20 mouse cellular contexts compared by ENCODE assay signal in the genomic region with DNA sequence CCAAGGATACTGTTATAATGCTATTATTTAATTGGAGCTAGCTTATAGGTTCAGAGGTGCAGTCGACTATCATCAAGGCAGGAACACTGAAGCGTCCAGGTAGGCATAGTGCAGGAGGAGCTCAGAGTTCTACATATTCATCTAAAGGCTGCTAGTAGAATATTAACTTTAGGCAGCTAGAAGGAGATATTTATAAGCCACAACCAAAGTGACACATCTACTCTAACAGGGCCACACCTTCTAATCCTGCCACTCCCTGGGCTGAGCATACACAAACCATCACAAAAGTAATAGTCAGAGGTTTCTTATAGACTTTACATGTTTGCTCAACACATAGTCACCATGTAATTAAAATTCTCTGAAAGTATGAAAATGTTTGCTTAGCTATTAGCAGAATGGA.
"Had no signal": no experiment of that assay in that cellular context is flagged by ENCODE, and none has a peak within 500 bp of the region (broad histone marks: within the 10 kb centered on the region; RNA-seq: fewer than 3 reads in every experiment).

No protein-coding gene starts in this region.

- H3K27ac ChIP-seq: liver, embryonic 14.5 days; midbrain, embryonic 13.5 days; midbrain, embryonic 15.5 days; neural tube, embryonic 13.5 days; neural tube, embryonic 15.5 days had no signal

- H3K4me3 ChIP-seq: megakaryocyte, embryonic 14.5 days; midbrain, embryonic 13.5 days; midbrain, embryonic 15.5 days; myocyte; neural tube, embryonic 13.5 days; neural tube, embryonic 15.5 days had no signal

- ATAC-seq: midbrain, embryonic 13.5 days; midbrain, embryonic 15.5 days had no signal

- H3K9me3 ChIP-seq: megakaryocyte, embryonic 14.5 days; midbrain, embryonic 13.5 days; midbrain, embryonic 15.5 days; neural tube, embryonic 13.5 days; neural tube, embryonic 15.5 days had no signal

- H3K4me2 ChIP-seq: liver, embryonic 11.5 days; lung, embryonic 14.5 days; midbrain, embryonic 11.5 days; midbrain, embryonic 13.5 days; midbrain, embryonic 15.5 days; neural tube, embryonic 13.5 days; neural tube, embryonic 15.5 days had no signal

- H3K36me3 ChIP-seq: midbrain, embryonic 13.5 days; midbrain, embryonic 15.5 days; neural tube, embryonic 13.5 days; neural tube, embryonic 15.5 days had no signal

- H3K9ac ChIP-seq: liver, embryonic 14.5 days; lung, embryonic 14.5 days; midbrain, embryonic 13.5 days; midbrain, embryonic 15.5 days; neural tube, embryonic 13.5 days; neural tube, embryonic 15.5 days had no signal

- DNase-seq: lung, adult 18-20 months; lung, embryonic 14.5 days; lung, postnatal 10 days; lung, postnatal 4 days; retina, postnatal 1 day; right cerebral cortex, adult 18-20 months; right cerebral cortex, postnatal 25 days; right cerebral cortex, postnatal 4 days; spleen, adult 18-20 months; thymus, adult 2 months; thymus, postnatal 25 days had no signal

- H3K4me1 ChIP-seq: megakaryocyte, embryonic 14.5 days; midbrain, embryonic 13.5 days; midbrain, embryonic 15.5 days; neural tube, embryonic 13.5 days; neural tube, embryonic 15.5 days had no signal

- H3K27me3 ChIP-seq: megakaryocyte, embryonic 14.5 days; midbrain, embryonic 13.5 days; midbrain, embryonic 15.5 days; neural tube, embryonic 13.5 days; neural tube, embryonic 15.5 days had no signal
